Mouse (Mus musculus): ENCODE measurements around the gene Sctr. TPM values are rescaled to one million over a fixed set of nuclear protein-coding genes. Genes with fewer than 3 reads are reported as not detected.

Gene Sctr
- polyA plus RNA-seq, 1 experiment from 2014 or later: 0.09 TPM

- Histone ChIP-seq H3K4me1 (replicated peaks) (no peaks in the 10 kb centered on the region), H3K36me3 (no peaks in the 10 kb centered on the region), H3K9ac (no peak overlapping the region), H3K27ac (ENCODE audit: poor library complexity, severe bottlenecking) (no peak overlapping the region), H3K4me2 (no peak overlapping the region), H3K9me3 (replicated peaks) (no peaks in the 10 kb centered on the region), H3K4me3 (no peak overlapping the region), H3K27me3 (replicated peaks) (no peaks in the 10 kb centered on the region; the same call in 1 of the 2 replicates)
- ATAC-seq (ENCODE audit: insufficient number of reproducible peaks, low FRiP score): no peak
- WGBS: 64% methylated on average over 5 of the region's 5 CpGs
Measured at GRCm38 (mm10) chr1:120105556-120105959, 98.9 kb downstream of the Sctr start.

DNA sequence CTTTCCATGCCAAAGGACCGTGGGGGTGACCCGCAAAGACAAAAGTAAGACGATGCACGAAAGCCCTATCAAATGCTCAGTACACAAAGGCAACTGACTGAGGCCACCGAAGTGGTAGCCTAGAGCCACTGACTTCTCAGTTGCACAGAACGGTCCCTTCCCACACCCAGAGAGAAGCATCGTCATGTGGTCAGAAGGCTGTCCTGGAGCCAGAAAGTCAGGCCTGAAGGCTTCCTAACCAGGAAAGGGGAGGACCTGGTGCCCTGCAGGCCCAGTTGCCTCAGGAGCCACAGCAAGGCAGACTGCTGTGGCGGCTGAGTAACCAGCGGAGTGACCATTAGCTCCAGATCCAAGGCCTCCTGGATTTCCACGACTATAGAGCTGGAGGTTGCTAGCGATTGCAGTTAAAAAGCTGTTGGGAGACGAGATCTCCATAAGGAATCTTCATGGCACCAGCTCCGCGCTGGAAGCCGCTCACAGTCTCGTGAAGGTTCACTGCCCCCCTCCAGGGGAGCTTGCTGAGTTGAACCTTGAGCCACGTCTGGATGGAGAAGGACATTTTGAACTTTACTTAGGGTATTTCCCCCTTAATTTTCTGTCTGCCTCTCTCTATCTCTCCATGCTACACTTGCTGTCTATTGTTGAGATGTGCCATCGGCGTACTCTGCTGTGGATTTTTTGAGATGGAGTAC, 103.2 kb downstream of the Sctr start:
- no peak for ATAC-seq (ENCODE audit: insufficient number of reproducible peaks, low FRiP score)
- Histone ChIP-seq H3K9me3 (replicated peaks) (peaks cover 7% of the 10 kb centered on the region), H3K27me3 (replicated peaks) (no peaks in the 10 kb centered on the region), H3K4me1 (replicated peaks) (no peaks in the 10 kb centered on the region), H3K4me3 (no peak overlapping the region), H3K27ac (ENCODE audit: poor library complexity, severe bottlenecking) (no peak overlapping the region), H3K4me2 (no peak overlapping the region), H3K9ac (no peak overlapping the region), H3K36me3 (peaks cover 37% of the 10 kb centered on the region)
- 84% methylated on average over 19 of the region's 19 CpGs for WGBS

DNA sequence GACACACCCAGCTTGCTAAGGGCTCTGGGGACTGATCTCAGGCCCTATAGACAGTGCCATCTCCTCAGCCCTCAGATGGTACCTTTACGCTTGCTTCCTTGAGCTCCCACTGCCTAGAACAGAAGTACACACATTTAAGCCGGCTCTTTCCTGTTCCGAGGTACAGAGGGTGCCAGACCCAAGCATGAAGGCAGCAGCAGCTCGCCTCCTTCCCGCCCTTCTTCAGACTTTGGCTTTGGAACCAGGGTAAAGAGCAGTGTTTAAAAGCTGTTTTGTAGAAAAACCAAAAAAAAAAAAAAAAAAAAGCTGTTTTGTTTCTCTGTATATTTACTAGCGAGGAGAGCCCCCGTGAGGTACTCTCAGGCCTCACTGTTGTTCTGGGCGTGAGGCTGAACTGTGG, 105.1 kb downstream of the Sctr start:
- no peak overlapping the region for H3K9ac ChIP-seq
- ATAC-seq (ENCODE audit: insufficient number of reproducible peaks, low FRiP score): no peak
- no peak overlapping the region for H3K4me3 ChIP-seq
- WGBS: 87% methylated on average over 8 of the region's 8 CpGs
- peaks cover 52% of the 10 kb centered on the region for H3K36me3 ChIP-seq
- no peaks in the 10 kb centered on the region for H3K27me3 ChIP-seq (replicated peaks)
- H3K4me1 ChIP-seq (replicated peaks): peaks cover 10% of the 10 kb centered on the region; the same call in 1 of the 2 replicates
- peaks cover 7% of the 10 kb centered on the region for H3K9me3 ChIP-seq (replicated peaks)
- no peak overlapping the region for H3K4me2 ChIP-seq
- H3K27ac ChIP-seq (ENCODE audit: poor library complexity, severe bottlenecking): no peak overlapping the region

DNA sequence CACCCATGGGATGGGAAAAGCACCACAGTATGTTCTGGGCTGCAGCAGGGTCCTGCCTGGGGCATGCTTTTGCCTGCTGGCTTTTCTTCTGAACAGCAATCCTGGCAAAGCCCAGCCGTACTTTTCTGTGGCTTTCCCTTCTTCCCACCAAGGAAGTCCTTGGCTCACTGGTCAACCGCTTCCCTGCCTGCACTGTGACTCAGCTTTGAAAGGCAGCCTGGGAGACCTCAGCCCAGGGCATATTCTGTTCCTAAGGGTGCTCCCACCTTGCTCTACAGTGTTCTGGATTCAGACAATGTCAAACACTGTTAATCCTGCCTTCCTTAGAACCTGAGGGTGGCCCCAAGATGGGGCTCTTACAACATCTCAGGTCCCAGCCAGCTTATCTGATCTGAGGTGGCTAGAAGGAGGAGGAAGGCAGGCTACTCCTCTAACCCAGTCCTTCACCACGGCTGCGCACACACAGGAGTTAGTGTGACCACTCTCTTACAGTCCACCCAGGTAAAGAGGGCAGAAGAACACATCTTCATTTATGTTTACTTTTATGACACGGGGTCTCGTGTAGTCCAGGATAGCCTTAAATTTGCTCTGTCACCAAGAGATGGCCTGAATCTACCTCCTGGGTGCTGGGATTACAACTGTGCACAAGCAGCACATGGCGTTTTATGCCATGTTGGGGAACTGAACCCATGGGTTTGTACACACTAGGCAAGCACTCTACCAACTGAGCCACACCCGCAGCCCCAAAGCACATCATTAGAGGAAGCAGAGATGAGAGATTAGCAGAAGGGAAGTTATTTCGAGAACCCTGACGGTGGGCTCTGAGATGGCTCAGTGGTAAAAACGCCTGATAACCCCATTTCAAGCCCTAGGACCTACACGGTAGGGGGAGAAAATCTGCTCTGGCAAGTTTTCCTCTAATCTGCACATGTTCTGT, 105.8 kb downstream of the Sctr start:
- Histone ChIP-seq H3K36me3 (peaks cover 55% of the 10 kb centered on the region), H3K27ac (ENCODE audit: poor library complexity, severe bottlenecking) (no peak overlapping the region)

More for the DNA sequence above, 105.8 kb downstream of the Sctr start:
- no peak overlapping the region for H3K4me3 ChIP-seq
- WGBS: 69% methylated on average over 12 of the region's 12 CpGs
- ATAC-seq (ENCODE audit: insufficient number of reproducible peaks, low FRiP score): no peak
- H3K9ac ChIP-seq: no peak overlapping the region
- H3K4me2 ChIP-seq: no peak overlapping the region
- peaks cover 7% of the 10 kb centered on the region for H3K9me3 ChIP-seq (replicated peaks)
- H3K27me3 ChIP-seq (replicated peaks): no peaks in the 10 kb centered on the region
- H3K4me1 ChIP-seq (replicated peaks): peaks cover 14% of the 10 kb centered on the region

Other genes with a start within 250 kb of the Sctr start
- 6.4 and 7.5 TPM in 2 replicates for gene Ptpn4, start 169.3 kb upstream of the Sctr start, polyA plus RNA-seq (2016; fragmentation: Nextera tagmentation; extraction: Ambion mirVana)
- gene Tmem177, start 93.7 kb upstream of the Sctr start, polyA plus RNA-seq (2016; fragmentation: Nextera tagmentation; extraction: Ambion mirVana): 6.1 and 6.4 TPM in 2 replicates
- not detected in 2 replicates for gene Cfap221, start 9.7 kb upstream of the Sctr start, polyA plus RNA-seq (2016; fragmentation: Nextera tagmentation; extraction: Ambion mirVana)
- 14.3 and 15.0 TPM in 2 replicates for gene Tmem37, start 67.2 kb downstream of the Sctr start, polyA plus RNA-seq (2016; fragmentation: Nextera tagmentation; extraction: Ambion mirVana)
- 655 and 695 TPM in 2 replicates for gene Dbi, start 114.2 kb downstream of the Sctr start, polyA plus RNA-seq (2016; fragmentation: Nextera tagmentation; extraction: Ambion mirVana)
- 11.8 and 14.1 TPM in 2 replicates for gene 3110009E18Rik, start 114.3 kb downstream of the Sctr start, polyA plus RNA-seq (2016; fragmentation: Nextera tagmentation; extraction: Ambion mirVana)